Mouse (Mus musculus) ES-Bruce4 (cell line): ENCODE measurements around the gene Rnaseh1. TPM values are rescaled to one million over a fixed set of nuclear protein-coding genes. Genes with fewer than 3 reads are reported as not detected.

Source experiments
- H3K27ac ChIP-seq: 2 replicates; pipeline ENCODE4 v1.5.1; 2012; ENCODE audit warnings: low read length, inconsistent platforms; ENCODE audit not compliant: insufficient read depth
- H3K27me3 ChIP-seq: 2 replicates; pipeline ENCODE4 v1.6.1; 2012; ENCODE audit warnings: mild to moderate bottlenecking, low read length, inconsistent platforms; ENCODE audit not compliant: control insufficient read depth, poor library complexity, insufficient read depth, severe bottlenecking
- H3K36me3 ChIP-seq: 2 replicates; pipeline ENCODE4 v1.6.1; 2012; ENCODE audit warnings: inconsistent platforms, mild to moderate bottlenecking, low read length, moderate library complexity; ENCODE audit not compliant: control insufficient read depth, poor library complexity, insufficient read depth, severe bottlenecking
- H3K4me1 ChIP-seq: one replicate; pipeline ENCODE4 v1.8.1; 2011; ENCODE audit warnings: low read length; ENCODE audit not compliant: control insufficient read depth, insufficient read depth
- H3K4me3 ChIP-seq: 2 replicates; pipeline ENCODE4 v1.5.1; 2011; ENCODE audit warnings: low read depth, mild to moderate bottlenecking, low read length
- H3K9ac ChIP-seq: 2 replicates; pipeline ENCODE4 v1.6.1; 2012; ENCODE audit warnings: low read depth, mild to moderate bottlenecking, inconsistent platforms; ENCODE audit not compliant: poor library complexity, severe bottlenecking
- H3K9me3 ChIP-seq: replicated peaks from 2 replicates; pipeline ENCODE4 v1.6.1; 2012; ENCODE audit warnings: mild to moderate bottlenecking, low read length, inconsistent platforms; ENCODE audit not compliant: control insufficient read depth, poor library complexity, insufficient read depth, severe bottlenecking
- CTCF ChIP-seq: IDR thresholded peaks from one replicate; pipeline ENCODE4 v1.8.1; 2011; ENCODE audit warnings: low read depth, low read length
- EP300 ChIP-seq: IDR thresholded peaks from 2 replicates; pipeline ENCODE4 v1.6.1; 2011; ENCODE audit warnings: low read depth, low read length; ENCODE audit not compliant: insufficient read depth
- POLR2A ChIP-seq: IDR thresholded peaks from one replicate; pipeline ENCODE4 v1.8.1; 2011; ENCODE audit warnings: low read length; ENCODE audit not compliant: insufficient read depth
- polyA plus RNA-seq: library from polyadenylated mRNA; stranded (reverse); fragments of >200 nt; gene quantifications from 2 replicates; pipeline ENCODE4 v1.2.4, GENCODE M21; 2011; ENCODE audit warnings: low read depth; ENCODE audit not compliant: missing spikeins, insufficient read depth, insufficient read length

The Rnaseh1 gene
- polyA plus RNA-seq: 31.1 and 37.0 TPM in 2 replicates

DNA sequence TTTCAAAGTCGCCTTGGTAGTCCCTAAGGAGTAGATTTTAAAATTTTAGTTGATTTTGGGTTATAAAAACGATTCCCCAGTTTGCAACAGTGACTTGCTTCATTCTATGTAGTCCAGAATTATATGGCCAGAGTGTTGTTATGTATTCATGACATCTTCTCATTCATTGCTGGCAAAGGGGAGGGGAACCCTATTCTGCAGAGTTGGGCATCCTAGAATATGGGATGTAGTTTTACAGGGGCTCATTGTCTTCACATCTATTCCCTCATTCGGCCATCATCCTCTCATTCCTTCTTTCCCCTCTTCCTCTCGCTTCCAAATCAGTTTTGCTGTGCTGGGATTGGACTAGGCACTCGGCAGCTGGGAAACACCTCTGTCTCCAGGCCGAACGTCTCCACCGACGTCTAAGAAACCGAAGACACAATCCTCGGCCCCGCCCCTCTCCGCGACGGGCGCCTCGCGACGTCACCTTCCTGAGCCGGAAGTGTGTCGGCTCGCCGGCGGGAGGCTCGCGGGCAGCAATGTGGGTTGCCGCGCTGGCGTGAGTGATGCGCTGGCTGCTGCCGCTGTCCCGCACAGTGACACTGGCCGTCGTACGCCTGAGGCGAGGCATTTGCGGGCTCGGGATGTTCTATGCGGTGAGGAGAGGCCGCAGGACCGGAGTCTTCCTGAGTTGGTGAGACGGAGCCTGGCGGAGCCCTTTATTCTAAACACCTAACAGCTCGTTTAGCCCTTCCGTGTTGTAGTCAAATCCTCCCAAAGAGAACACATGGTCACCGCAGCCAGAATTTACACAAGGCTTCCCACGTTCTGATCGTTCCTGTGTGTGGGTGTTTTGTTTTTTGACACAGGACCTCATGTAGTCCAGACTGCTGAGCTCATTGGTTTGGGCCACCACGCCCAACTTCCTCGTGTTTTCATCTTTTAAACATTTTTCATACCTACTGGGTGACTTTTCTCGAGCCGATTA, at the start of gene Rnaseh1:
Gene Rnaseh1, plus strand, starts transcription at position 462 of the 970 bp plus-strand sequence.
- H3K4me1 ChIP-seq: no peaks in the 10 kb centered on the region
- peak within 1 kb of the TSS; percentile 69 for H3K9ac ChIP-seq
- no peak for TF ChIP-seq EP300
- no peak for TF ChIP-seq CTCF
- TF ChIP-seq POLR2A: peak; percentile 68
- H3K36me3 ChIP-seq: peaks cover 4% of the 10 kb centered on the region
- no peaks in the 10 kb centered on the region for H3K9me3 ChIP-seq
- H3K27me3 ChIP-seq: no peaks in the 10 kb centered on the region
- H3K27ac ChIP-seq: no peak within 1 kb of the TSS
- H3K4me3 ChIP-seq: peak within 1 kb of the TSS; percentile 92

DNA sequence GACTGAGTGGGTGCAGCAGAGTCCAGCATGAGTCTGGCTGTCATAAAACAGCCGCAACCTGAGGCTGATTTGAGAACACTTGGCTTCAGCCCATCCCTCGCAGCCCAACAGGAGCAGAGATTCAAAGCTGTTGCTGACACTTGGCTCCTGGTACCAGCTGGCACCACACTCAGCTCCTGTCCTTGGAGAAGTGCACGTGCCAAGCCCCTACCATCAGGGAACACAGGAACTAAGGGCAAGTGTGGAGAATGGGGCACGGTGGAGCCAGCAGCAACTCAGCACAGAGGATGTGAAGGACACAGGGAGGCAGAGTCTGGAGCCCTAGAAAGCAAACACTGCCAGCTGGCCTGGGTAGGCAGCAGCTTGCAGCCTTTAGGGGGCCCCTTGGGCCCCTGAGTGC, 47.1 kb upstream of the Rnaseh1 start:
- Histone ChIP-seq H3K4me1 (peaks cover 2% of the 10 kb centered on the region), H3K4me3 (no peak overlapping the region), H3K27ac (no peak overlapping the region), H3K9ac (no peak overlapping the region), H3K36me3 (no peaks in the 10 kb centered on the region), H3K27me3 (no peaks in the 10 kb centered on the region), H3K9me3 (no peaks in the 10 kb centered on the region)
- TF ChIP-seq EP300: no peak

DNA sequence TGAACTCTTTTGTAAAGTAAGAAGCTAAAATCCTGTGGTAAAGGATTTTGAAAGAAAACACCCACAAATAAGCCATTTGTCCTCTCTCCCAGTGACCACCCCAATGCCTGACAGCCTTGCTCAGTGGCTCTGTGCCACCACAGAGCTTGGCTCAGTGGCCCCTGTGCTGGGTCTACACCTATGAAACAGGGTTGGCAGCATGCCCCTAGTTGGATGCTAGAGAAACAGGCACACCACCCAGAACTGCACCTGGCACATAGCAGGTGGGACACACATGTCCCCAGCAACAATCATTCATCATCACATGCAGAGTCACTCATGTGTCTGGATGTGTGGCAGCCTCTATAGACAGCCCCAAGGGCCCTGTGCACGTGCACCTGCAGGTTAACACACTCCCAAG, 45.9 kb upstream of the Rnaseh1 start:
- no peak for TF ChIP-seq CTCF
- TF ChIP-seq POLR2A: no peak
- TF ChIP-seq EP300: no peak
- H3K4me1 ChIP-seq: peaks cover 2% of the 10 kb centered on the region
- H3K27me3 ChIP-seq: no peaks in the 10 kb centered on the region
- no peaks in the 10 kb centered on the region for H3K9me3 ChIP-seq
- no peak overlapping the region for H3K4me3 ChIP-seq
- no peak overlapping the region for H3K27ac ChIP-seq
- H3K36me3 ChIP-seq: no peaks in the 10 kb centered on the region
- H3K9ac ChIP-seq: no peak overlapping the region

DNA sequence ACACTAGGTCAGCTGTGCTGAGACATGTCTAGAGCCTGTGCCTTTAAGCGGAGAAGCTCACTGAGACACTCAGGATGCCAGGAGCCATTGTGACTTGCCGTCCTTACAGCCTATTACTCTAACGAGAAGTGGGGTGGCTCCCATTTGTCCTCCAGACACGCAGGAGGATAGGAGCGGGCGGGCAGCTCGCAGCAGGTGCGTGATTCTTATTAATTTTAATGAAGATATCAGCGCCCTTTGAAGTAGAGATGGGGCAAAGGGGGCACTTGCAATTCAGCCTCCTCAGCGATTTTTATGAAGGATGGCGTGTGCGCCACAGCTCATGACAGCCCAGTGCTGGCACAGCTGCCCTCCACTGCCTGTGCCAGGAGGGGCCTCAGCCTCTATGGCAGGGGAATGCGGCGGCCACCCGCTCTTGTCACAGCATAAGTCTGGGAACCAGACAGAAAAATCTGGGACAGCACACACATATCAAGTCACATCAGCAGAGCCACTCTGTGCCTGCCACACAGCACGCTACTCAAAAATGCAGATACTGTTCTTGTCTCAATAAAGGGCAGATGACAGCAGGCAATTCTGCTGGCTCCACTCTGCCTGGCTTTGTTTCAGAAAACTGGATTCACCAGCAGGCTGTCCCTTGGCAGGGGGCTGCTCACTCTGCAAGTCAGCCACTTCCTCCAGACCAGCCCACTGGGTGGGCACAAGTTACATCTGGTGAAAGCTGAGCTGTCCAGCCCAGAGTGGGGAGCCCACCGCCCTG, 41.7 kb upstream of the Rnaseh1 start:
- no peaks in the 10 kb centered on the region for H3K9me3 ChIP-seq
- no peaks in the 10 kb centered on the region for H3K4me1 ChIP-seq
- H3K9ac ChIP-seq: peak overlapping the region; percentile 5; the same call in 1 of the 2 replicates
- H3K4me3 ChIP-seq: peak overlapping the region; percentile 52
- H3K27ac ChIP-seq: no peak overlapping the region
- H3K27me3 ChIP-seq: no peaks in the 10 kb centered on the region
- no peaks in the 10 kb centered on the region for H3K36me3 ChIP-seq
- TF ChIP-seq CTCF (no peak), EP300 (no peak), POLR2A (no peak)

DNA sequence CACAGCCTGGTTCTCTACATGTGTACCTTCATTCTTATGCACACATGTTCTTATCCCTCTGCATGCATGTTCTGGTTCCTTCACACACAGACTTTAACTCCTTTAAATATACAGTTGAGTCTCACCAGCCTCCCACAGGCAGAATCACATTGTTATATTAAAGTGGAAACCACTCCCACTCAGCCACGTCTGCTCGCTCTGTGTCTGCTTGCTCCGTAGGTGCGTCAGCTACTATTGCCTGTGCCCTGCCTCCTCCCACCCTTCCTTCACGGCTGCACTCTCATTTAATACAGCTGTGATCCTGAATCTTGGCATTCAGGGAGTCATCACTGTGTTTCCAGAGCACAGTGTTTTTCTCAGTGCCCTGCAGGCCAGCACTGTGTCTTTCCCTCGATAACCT, 37.0 kb upstream of the Rnaseh1 start:
- Histone ChIP-seq H3K4me1 (no peaks in the 10 kb centered on the region), H3K4me3 (no peak overlapping the region)
- TF ChIP-seq EP300 (no peak), POLR2A (no peak), CTCF (no peak)

More for the DNA sequence above, 37.0 kb upstream of the Rnaseh1 start:
- Histone ChIP-seq H3K27me3 (no peaks in the 10 kb centered on the region), H3K36me3 (no peaks in the 10 kb centered on the region), H3K9ac (no peak overlapping the region), H3K27ac (no peak overlapping the region), H3K9me3 (no peaks in the 10 kb centered on the region)
